Mouse (Mus musculus) layer of hippocampus, postnatal 10 days (tissue): ENCODE measurements at regions not wholly inside any gene's neighbourhood (a gene's known extent, or its start where the extent isn't known, plus 50 kb on each side); places are given as distances from the start of the nearest gene placed in this dataset.
A peak's percentile ranks its signal among the peaks of the same experiment; 100 is the strongest.

Experiments
- DNase-seq, 2 experiments: peaks; one replicate each; pipeline ENCODE4 v3.0.0; 2021; ENCODE audit warnings: low spot score in 2 of 2

GRCm38 (mm10) chr4:12273369-12273768 lies 101.6 kb upstream of the Fam92a start:
- DNase-seq: no peak

DNA sequence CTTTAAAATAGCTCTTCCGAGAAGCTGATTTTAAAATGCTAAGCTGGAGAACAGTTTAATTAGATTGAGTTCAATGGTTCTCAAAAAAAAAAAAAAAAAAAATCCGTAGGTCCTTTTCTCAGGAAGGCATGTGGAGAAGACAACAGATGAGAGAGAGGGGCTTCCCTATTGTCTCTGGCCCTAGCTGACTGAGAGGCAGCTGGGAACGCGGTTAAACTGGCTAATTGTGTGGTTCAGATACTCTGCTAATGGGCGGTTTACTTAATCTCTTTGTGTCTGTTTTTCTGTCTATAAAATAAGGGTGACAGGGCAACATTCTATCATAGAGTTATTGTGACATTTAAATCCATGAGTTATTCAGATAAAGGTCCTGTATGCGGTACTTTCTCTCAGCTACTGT lies 101.1 kb upstream of the Fam92a start:
- no peak for DNase-seq

DNA sequence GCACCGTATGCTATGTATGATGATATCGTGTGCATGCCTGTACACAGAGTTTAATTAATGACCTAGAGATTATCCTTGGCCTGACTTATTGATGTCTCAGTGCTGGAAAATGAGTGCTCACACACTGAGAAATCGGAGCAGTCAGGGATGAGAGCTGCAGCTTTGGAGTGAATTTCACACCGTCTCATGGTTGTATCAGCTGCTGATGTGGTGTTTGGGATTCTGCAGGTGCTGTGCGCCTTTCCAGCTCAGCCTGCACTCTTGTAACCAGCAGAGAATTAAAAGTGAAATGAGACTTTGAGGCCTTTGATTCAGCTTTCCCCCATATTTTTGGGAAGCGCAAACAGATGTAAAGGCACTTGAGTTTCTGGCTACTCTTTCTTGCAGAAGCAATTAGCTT lies 100.6 kb upstream of the Fam92a start:
- no peak for DNase-seq

GRCm38 (mm10) chr4:12263746-12264145 lies 91.9 kb upstream of the Fam92a start:
- no peak for DNase-seq

GRCm38 (mm10) chr4:12263197-12263596 lies 91.4 kb upstream of the Fam92a start:
- DNase-seq: no peak

- DNase-seq: no peak
Observed at GRCm38 (mm10) chr4:12247994-12248393, 76.2 kb upstream of the Fam92a start.

DNA sequence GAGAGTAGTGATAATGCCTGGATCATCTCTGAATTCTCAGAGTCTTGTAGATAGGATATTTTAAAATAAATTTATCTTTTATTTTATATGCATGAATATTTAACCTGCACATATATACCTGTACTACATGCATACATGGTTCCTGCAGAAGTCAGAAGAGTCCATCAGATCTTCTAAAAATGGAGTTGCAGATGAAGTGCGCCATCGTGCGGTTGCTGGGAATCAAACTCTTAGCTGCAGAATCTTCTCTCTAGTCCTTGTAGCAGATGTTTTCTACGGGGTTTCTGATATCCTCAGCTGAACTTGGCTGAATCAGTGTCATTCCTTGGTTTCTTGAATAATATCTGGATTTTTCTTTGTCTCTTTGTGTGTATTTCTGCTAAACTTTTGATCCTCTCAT lies 74.8 kb upstream of the Fam92a start:
- no peak for DNase-seq

DNA sequence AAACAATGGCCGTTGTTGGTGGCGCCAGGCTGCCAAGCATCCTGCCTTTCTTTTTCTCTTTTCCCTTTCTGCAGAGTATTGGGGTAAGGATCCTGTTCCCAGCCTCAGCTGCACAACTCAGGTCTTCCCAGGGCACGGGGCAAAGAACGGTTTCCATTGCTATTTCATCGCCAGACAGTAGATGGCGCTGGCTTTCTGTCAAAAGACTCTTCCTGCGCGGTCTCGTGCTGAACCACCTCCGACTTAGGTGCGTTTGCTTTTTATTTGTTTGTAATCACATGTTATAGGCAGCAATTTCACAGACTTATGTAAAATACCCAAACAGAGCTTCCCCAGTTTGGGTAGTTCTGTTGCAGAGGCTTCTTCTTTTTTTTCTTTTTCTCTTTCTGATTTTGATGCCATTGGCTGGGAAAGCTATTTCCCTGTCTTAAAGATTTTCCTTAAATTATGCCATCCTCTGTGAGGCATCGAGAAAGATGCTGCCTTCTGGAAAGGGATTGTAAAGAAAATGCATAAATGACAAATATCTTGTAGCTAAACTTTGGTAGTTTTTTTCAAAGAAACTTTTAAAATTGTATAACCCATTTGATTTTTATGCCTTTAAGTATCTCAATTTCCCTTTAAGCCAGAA lies 69.2 kb upstream of the Fam92a start:
- peak; percentile 72 to 79 for DNase-seq

- DNase-seq: peak; percentile 38 to 54
Observed at GRCm38 (mm10) chr4:12230731-12231130, 58.9 kb upstream of the Fam92a start.
